Mouse (Mus musculus): Measurements from ENCODE around the gene Fam227a.

Gene Fam227a

GRCm38 (mm10) chr15:79615501-79615900, 43.3 kb downstream of the Fam227a start:
- DNase-seq (ENCODE audit: low read depth) = no peak

GRCm38 (mm10) chr15:79609226-79609625, 49.5 kb downstream of the Fam227a start:
- no peak for DNase-seq (ENCODE audit: low read depth)

GRCm38 (mm10) chr15:79608214-79608613, 50.5 kb downstream of the Fam227a start:
- DNase-seq (ENCODE audit: low read depth) = no peak

- peak; percentile 18 for DNase-seq (ENCODE audit: low read depth)
These were observed 51.0 kb downstream of the Fam227a start for GRCm38 (mm10) chr15:79607757-79608156.

GRCm38 (mm10) chr15:79606161-79606560, 52.6 kb downstream of the Fam227a start:
- DNase-seq (ENCODE audit: low read depth) = no peak

- peak; percentile 24 for DNase-seq (ENCODE audit: low read depth)
These were observed 53.6 kb downstream of the Fam227a start, which contains the start of gene Dmc1 for GRCm38 (mm10) chr15:79604990-79605665. Dmc1 (minus strand) TSS chr15:79605109.

GRCm38 (mm10) chr15:79600176-79600575, 58.6 kb downstream of the Fam227a start:
- DNase-seq (ENCODE audit: low read depth) = no peak

GRCm38 (mm10) chr15:79598715-79599114, 60.0 kb downstream of the Fam227a start:
- DNase-seq (ENCODE audit: low read depth) = no peak

- no peak for DNase-seq (ENCODE audit: low read depth)
These were observed 77.2 kb downstream of the Fam227a start for GRCm38 (mm10) chr15:79581581-79581980.

- DNase-seq (ENCODE audit: low read depth) = peak; percentile 39
These were observed 80.9 kb downstream of the Fam227a start for GRCm38 (mm10) chr15:79577671-79578426.

- DNase-seq (ENCODE audit: low read depth) = no peak
These were observed 81.8 kb downstream of the Fam227a start for GRCm38 (mm10) chr15:79576947-79577346.

GRCm38 (mm10) chr15:79575543-79576222, 83.1 kb downstream of the Fam227a start:
- DNase-seq (ENCODE audit: low read depth) = no peak

GRCm38 (mm10) chr15:79562417-79562816, 96.3 kb downstream of the Fam227a start:
- no peak for DNase-seq (ENCODE audit: low read depth)

- no peak for DNase-seq (ENCODE audit: low read depth)
These were observed 99.1 kb downstream of the Fam227a start for GRCm38 (mm10) chr15:79559649-79560048.

All from induced T-regulatory cell, adult 2 months (primary cell).